Mouse (Mus musculus): Measurements from ENCODE around the gene Wars.

GRCm38 (mm10) chr12:108941282-108941681 is 47.3 kb upstream of the Wars start:
- TF ChIP-seq CTCF (IDR thresholded peaks at IDR 0.05; ENCODE audit: low read depth) = no peak
- TF ChIP-seq EP300 (IDR thresholded peaks at IDR 0.05; ENCODE audit: low read depth) = no peak
